Mouse (Mus musculus): ENCODE results near the gene Hils1.

- TF ChIP-seq CTCF (IDR thresholded peaks at IDR 0.05; ENCODE audit: control insufficient read depth, insufficient read depth, insufficient read length), result no peak
- TF ChIP-seq MYOD1 (IDR thresholded peaks at IDR 0.05; ENCODE audit: control insufficient read depth, insufficient read length, low read depth), result no peak
- no peak for TF ChIP-seq USF1 (IDR thresholded peaks at IDR 0.05; ENCODE audit: low read depth)
These were observed 30.7 kb downstream of the Hils1 start for GRCm38 (mm10) chr11:94998041-94998531.
